Mouse (Mus musculus): ENCODE data around the gene Ctnna3. TPM values are rescaled to one million over a fixed set of nuclear protein-coding genes. Genes with fewer than 3 reads are reported as not detected.
"Not testable (repeated sequence)": the region's sequence is repeated elsewhere in the genome, so short reads cannot be mapped to it uniquely, and the experiment has no call there.

The Ctnna3 gene
- polyA plus RNA-seq, 1 experiment from 2014 or later = 0.03 TPM

DNA sequence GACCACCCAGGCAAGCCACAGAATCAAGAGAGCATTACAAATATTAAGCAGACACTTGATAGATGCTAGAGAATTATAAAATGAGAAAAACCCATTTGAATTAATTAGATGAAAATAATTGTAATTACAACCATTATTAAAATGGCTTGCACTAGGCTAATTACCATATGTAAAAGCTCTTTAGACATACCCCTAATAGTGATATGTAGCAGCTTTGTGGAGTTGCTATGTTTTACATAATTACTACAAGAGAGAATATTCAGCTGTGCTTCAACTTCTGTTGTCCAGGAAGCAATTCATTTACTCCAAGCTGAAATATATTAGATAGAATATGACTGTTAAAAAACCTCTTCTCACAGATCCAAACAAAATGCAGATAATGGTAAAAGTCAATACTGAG, 1209.2 kb downstream of the Ctnna3 start:
- ATAC-seq (ENCODE audit: insufficient read depth) = no peak
- Histone ChIP-seq H3K36me3 (replicated peaks) (no peaks in the 10 kb centered on the region), H3K4me2 (no peak overlapping the region)

DNA sequence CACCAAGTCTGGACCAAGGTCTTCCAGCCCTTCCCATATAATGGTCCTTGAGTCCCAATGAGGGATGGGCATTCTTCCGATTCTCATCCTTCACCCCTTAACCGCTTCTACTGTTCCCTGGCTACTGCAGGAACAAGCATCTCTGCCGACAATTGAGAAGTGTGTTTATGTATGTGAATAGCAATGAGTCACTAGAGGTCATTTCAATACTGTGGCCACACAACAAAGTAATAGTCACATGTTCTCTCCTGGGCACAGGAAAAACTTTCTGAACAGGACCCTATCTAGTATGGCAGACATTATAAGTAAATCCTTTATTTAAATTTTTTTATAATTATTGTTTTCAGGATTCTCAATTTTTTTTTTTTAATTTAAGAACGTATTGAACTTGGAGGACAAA, 1211.2 kb downstream of the Ctnna3 start:
- no peaks in the 10 kb centered on the region for H3K9me3 ChIP-seq (replicated peaks)
- no peak overlapping the region for H3K4me3 ChIP-seq (replicated peaks)
- no peak overlapping the region for H3K27ac ChIP-seq (replicated peaks)
- H3K4me2 ChIP-seq = no peak overlapping the region
- no peaks in the 10 kb centered on the region for H3K36me3 ChIP-seq (replicated peaks)
- ATAC-seq (ENCODE audit: insufficient read depth) = no peak
- no peak overlapping the region for H3K9ac ChIP-seq
- 71% methylated on average over 4 of the region's 4 CpGs for WGBS (ENCODE audit: insufficient replicate concordance)
- H3K27me3 ChIP-seq = no peaks in the 10 kb centered on the region
- H3K4me1 ChIP-seq (replicated peaks) = no peaks in the 10 kb centered on the region

More for the DNA sequence above, 1209.2 kb downstream of the Ctnna3 start:
- no peaks in the 10 kb centered on the region for H3K27me3 ChIP-seq
- no peak overlapping the region for H3K9ac ChIP-seq
- no peak overlapping the region for H3K4me3 ChIP-seq (replicated peaks)
- no peaks in the 10 kb centered on the region for H3K9me3 ChIP-seq (replicated peaks)
- no peaks in the 10 kb centered on the region for H3K4me1 ChIP-seq (replicated peaks)
- H3K27ac ChIP-seq (replicated peaks) = no peak overlapping the region

DNA sequence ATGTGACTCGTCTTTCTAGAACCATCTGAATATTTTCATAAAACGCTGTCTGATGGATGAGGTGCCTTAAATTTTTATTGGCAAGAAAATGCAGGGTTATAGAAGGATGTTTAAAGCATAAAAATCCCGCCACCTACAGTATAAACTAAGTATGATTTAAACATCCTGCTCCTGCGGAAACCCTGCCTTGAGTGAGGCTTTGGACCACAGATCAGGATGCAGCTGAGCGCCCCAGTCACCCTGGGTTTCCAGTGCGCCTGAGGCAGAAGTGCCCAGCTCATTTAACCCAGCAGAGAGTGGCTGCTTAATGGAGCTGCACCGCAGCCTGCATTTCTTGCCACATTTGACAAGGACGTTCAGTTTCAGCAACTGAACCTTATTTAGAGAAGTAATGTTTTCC, 1211.7 kb downstream of the Ctnna3 start:
- Histone ChIP-seq H3K36me3 (replicated peaks) (no peaks in the 10 kb centered on the region), H3K9ac (no peak overlapping the region), H3K27me3 (no peaks in the 10 kb centered on the region), H3K4me3 (replicated peaks) (no peak overlapping the region), H3K4me2 (no peak overlapping the region), H3K27ac (replicated peaks) (no peak overlapping the region), H3K9me3 (replicated peaks) (no peaks in the 10 kb centered on the region), H3K4me1 (replicated peaks) (no peaks in the 10 kb centered on the region)
- no peak for ATAC-seq (ENCODE audit: insufficient read depth)
- 48% methylated on average over 8 of the region's 8 CpGs for WGBS (ENCODE audit: insufficient replicate concordance)

DNA sequence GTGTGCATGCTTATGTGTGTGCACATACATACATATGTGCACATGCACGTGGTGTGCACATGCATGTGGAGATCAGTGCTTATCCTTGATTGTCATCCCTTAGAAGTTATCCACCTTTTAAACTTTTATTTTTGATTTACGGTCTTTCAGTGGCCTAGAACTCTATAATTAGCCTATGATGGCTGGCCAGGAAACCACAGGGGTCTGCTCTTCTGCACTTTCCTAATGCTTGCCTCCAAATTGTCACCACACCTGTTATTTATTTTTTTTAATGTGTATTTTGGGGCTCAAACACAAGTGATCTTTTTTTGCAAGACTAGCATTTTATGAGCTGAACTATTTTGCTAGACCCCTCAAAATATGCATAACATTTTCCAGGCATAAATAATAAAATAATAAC, 1214.1 kb downstream of the Ctnna3 start:
- Histone ChIP-seq H3K4me2 (no peak overlapping the region), H3K4me1 (replicated peaks) (no peaks in the 10 kb centered on the region), H3K9ac (no peak overlapping the region), H3K9me3 (replicated peaks) (no peaks in the 10 kb centered on the region), H3K27ac (replicated peaks) (no peak overlapping the region), H3K27me3 (no peaks in the 10 kb centered on the region), H3K4me3 (replicated peaks) (no peak overlapping the region), H3K36me3 (replicated peaks) (no peaks in the 10 kb centered on the region)
- no peak for ATAC-seq (ENCODE audit: insufficient read depth)
- 43% methylated on average over 2 of the region's 2 CpGs for WGBS (ENCODE audit: insufficient replicate concordance)

DNA sequence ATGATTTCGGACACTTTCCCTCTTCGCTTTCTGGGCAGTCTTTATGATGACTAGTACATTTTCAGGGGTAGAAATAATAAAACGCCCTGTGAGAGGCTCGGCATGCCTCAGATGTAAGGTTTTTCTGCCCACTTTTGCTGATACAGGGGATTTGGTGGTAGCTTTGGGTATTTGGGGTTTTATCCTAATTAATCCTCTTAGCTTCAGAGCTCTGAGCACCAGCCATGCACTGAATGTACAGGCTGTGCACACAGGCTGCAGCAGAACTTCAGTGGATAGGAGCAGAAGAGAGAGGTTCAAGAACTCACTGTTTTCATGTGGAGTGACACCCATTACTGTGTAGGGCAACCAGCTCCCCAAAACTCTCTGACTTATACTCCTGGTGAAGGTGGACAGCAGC, 1231.3 kb downstream of the Ctnna3 start:
- WGBS (ENCODE audit: insufficient replicate concordance) = 61% methylated on average over 4 of the region's 4 CpGs
- no peaks in the 10 kb centered on the region for H3K27me3 ChIP-seq
- ATAC-seq (ENCODE audit: insufficient read depth) = no peak

DNA sequence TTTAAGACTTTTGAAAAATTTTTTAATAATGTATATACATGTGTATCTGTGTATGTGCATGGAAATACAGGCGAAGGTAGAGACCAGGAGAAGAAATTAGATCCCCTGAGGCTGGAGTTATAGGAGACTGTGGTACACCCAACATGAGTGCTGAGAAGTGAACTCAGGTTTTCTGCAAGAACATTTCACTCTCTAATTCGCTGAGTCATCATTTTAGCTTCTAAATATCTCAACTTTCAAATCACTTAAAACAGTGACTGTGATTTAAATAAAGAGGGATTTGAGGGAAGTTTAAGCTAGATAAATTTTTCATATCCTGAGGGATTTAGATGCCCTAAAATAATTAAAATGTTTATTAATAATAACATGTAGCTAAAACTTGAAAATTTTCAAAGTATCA, 1241.6 kb downstream of the Ctnna3 start:
- 37% methylated on average over 2 of the region's 2 CpGs for WGBS (ENCODE audit: insufficient replicate concordance)

More for the DNA sequence above, 1231.3 kb downstream of the Ctnna3 start:
- Histone ChIP-seq H3K4me2 (no peak overlapping the region), H3K36me3 (replicated peaks) (no peaks in the 10 kb centered on the region), H3K4me3 (replicated peaks) (no peak overlapping the region), H3K4me1 (replicated peaks) (no peaks in the 10 kb centered on the region), H3K9ac (no peak overlapping the region), H3K27ac (replicated peaks) (no peak overlapping the region), H3K9me3 (replicated peaks) (no peaks in the 10 kb centered on the region)

DNA sequence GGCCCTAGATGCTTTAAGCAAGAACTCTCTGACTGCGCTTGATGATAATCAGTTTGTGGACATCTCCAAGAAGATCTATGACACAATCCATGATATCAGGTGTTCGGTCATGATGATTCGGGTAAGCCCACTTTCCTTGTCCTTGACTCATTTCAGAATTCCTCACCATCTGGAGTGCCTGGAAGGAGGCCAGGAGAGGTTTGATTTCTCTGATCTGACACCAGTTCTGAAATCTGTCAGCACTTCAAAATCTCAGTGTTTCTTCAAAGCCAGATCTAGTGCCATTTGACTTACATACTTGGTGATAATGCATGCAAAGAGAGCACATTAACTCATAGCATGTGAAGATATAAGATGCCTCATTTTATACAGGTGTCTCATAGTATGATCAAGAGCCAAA, 1245.9 kb downstream of the Ctnna3 start:
- no peak overlapping the region for H3K27ac ChIP-seq (replicated peaks)
- H3K4me2 ChIP-seq = no peak overlapping the region
- no peaks in the 10 kb centered on the region for H3K27me3 ChIP-seq
- no peak for ATAC-seq (ENCODE audit: insufficient read depth)
- no peak overlapping the region for H3K9ac ChIP-seq
- H3K36me3 ChIP-seq (replicated peaks) = no peaks in the 10 kb centered on the region
- H3K9me3 ChIP-seq (replicated peaks) = no peaks in the 10 kb centered on the region
- no peak overlapping the region for H3K4me3 ChIP-seq (replicated peaks)
- H3K4me1 ChIP-seq (replicated peaks) = no peaks in the 10 kb centered on the region
- WGBS (ENCODE audit: insufficient replicate concordance) = 74% methylated on average over 3 of the region's 3 CpGs

More for the DNA sequence above, 1241.6 kb downstream of the Ctnna3 start:
- no peaks in the 10 kb centered on the region for H3K9me3 ChIP-seq (replicated peaks)
- H3K9ac ChIP-seq = no peak overlapping the region
- no peak overlapping the region for H3K27ac ChIP-seq (replicated peaks)
- H3K4me2 ChIP-seq = no peak overlapping the region
- no peaks in the 10 kb centered on the region for H3K27me3 ChIP-seq
- no peak overlapping the region for H3K4me3 ChIP-seq (replicated peaks)
- ATAC-seq (ENCODE audit: insufficient read depth) = no peak
- no peaks in the 10 kb centered on the region for H3K4me1 ChIP-seq (replicated peaks)
- no peaks in the 10 kb centered on the region for H3K36me3 ChIP-seq (replicated peaks)

DNA sequence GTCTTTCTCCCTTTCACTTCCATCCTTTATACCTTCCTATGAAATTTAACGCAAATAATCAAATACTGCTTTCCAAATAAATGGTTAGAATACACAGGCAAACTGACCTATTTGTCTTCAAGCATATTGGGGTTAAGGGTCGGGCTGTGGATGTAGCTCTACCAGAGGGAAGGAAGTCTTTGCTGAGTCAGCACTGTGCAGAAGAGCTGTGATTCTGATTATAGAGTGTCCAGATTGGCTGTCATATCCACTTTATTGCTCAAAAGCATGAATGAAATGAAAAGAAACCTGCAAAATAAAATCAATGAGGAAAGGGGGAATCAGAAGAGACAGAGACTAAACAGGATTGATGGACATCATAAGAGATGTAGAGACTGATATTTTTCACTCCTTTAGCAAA, 1280.1 kb downstream of the Ctnna3 start:
- H3K27me3 ChIP-seq = no peaks in the 10 kb centered on the region
- no peak overlapping the region for H3K9ac ChIP-seq
- H3K4me3 ChIP-seq (replicated peaks) = no peak overlapping the region
- H3K9me3 ChIP-seq (replicated peaks) = no peaks in the 10 kb centered on the region
- ATAC-seq (ENCODE audit: insufficient read depth) = no peak
- no peaks in the 10 kb centered on the region for H3K4me1 ChIP-seq (replicated peaks)
- 63% methylated on average over 2 of the region's 2 CpGs for WGBS (ENCODE audit: insufficient replicate concordance)
- no peak overlapping the region for H3K4me2 ChIP-seq
- no peaks in the 10 kb centered on the region for H3K36me3 ChIP-seq (replicated peaks)
- H3K27ac ChIP-seq (replicated peaks) = no peak overlapping the region

DNA sequence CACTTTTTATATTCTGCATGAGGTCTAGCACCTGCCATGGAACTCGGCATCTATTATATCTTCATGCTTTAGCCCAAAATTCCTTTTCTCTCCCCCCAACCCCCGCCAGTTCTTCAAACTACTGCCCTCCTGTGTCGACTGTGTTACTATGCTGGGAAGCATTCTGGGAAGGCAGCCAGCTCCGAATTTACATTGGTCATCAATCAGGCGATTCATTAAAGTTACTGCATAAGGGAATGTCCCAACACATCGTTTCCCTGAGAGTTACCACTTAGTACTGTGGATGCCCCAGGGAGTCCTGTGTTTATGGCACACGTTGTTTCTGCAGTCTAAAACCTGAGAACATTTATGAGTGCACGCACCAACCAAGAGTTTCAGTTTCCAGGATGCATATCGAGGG, 1288.1 kb downstream of the Ctnna3 start:
- no peaks in the 10 kb centered on the region for H3K4me1 ChIP-seq (replicated peaks)
- no peaks in the 10 kb centered on the region for H3K36me3 ChIP-seq (replicated peaks)
- H3K9me3 ChIP-seq (replicated peaks) = no peaks in the 10 kb centered on the region
- H3K9ac ChIP-seq = no peak overlapping the region
- H3K27me3 ChIP-seq = no peaks in the 10 kb centered on the region
- no peak for ATAC-seq (ENCODE audit: insufficient read depth)
- no peak overlapping the region for H3K4me3 ChIP-seq (replicated peaks)
- WGBS (ENCODE audit: insufficient replicate concordance) = 57% methylated on average over 9 of the region's 9 CpGs
- no peak overlapping the region for H3K4me2 ChIP-seq
- H3K27ac ChIP-seq (replicated peaks) = no peak overlapping the region

DNA sequence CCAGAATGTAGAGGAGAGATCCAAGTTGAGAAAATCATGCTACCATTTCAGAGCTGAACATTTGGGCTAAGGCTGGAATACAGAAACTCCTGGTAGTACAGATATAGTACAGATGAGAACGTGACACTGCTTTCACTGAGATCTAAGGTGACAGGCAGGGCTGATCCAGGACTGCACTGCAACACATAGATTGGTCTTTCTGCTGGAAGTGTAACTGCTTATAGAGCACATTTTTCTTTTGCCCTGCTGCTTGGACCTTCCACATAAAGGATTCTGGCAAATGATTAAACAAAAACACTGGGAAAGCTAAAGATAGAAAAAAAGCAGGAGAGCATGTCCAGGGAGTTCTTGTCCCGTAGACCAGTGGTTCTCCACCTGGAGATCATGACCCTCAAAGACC, 1305.8 kb downstream of the Ctnna3 start:
- no peak overlapping the region for H3K27ac ChIP-seq (replicated peaks)
- H3K4me2 ChIP-seq = no peak overlapping the region
- ATAC-seq (ENCODE audit: insufficient read depth) = no peak
- H3K9ac ChIP-seq = no peak overlapping the region
- no peak overlapping the region for H3K4me3 ChIP-seq (replicated peaks)
- WGBS (ENCODE audit: insufficient replicate concordance) = 60% methylated on average over 2 of the region's 2 CpGs
- no peaks in the 10 kb centered on the region for H3K9me3 ChIP-seq (replicated peaks)
- no peaks in the 10 kb centered on the region for H3K4me1 ChIP-seq (replicated peaks)
- H3K36me3 ChIP-seq (replicated peaks) = no peaks in the 10 kb centered on the region
- no peaks in the 10 kb centered on the region for H3K27me3 ChIP-seq

DNA sequence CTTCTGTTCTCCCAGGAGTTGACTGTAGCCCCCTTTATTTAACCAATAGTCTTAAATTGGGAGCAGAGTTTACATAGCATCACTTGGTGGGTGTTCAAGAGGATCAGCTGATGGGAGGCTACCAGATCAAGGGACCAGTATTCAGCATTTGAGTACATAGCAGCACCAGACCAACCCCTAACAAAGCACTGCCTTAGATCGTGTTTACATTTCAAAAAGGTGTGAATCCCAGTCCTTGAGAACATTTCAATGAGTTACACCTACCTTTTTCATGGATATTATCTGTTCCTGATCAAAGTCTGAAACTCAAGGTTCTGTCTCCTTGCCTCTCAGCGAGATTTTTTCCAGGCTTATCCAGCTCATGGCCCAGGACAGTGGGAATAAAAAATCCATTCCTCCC, 1306.7 kb downstream of the Ctnna3 start:
- no peaks in the 10 kb centered on the region for H3K9me3 ChIP-seq (replicated peaks)
- H3K4me2 ChIP-seq = no peak overlapping the region
- no peaks in the 10 kb centered on the region for H3K36me3 ChIP-seq (replicated peaks)
- no peak for ATAC-seq (ENCODE audit: insufficient read depth)
- H3K4me3 ChIP-seq (replicated peaks) = no peak overlapping the region
- H3K27me3 ChIP-seq = no peaks in the 10 kb centered on the region
- no peak overlapping the region for H3K27ac ChIP-seq (replicated peaks)
- H3K4me1 ChIP-seq (replicated peaks) = no peaks in the 10 kb centered on the region
- 14% methylated on average over 2 of the region's 2 CpGs for WGBS (ENCODE audit: insufficient replicate concordance)
- no peak overlapping the region for H3K9ac ChIP-seq

DNA sequence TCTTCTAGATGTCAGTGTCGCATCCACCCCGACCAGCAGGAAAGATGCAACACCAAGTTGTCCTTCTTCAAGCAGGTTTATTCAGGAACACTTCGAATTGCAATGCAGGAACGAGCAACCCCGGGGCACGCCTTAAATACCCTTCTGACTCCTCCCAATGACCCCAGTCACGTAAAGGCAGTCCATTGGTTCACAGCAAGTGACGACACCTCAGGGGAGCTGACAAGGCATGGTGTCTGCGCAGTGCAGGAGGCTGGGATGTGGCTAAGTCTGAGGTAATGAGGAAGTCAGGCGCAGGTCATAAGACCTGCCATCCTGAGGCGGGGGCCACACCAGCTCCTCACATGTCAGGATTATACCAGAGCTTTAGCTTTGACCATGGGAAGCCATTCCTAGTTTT, 1311.8 kb downstream of the Ctnna3 start:
- not testable (repeated sequence) for H3K4me2 ChIP-seq; H3K9me3 ChIP-seq (replicated peaks); H3K36me3 ChIP-seq (replicated peaks); H3K9ac ChIP-seq; ATAC-seq (ENCODE audit: insufficient read depth); H3K4me1 ChIP-seq (replicated peaks); H3K4me3 ChIP-seq (replicated peaks); H3K27me3 ChIP-seq; H3K27ac ChIP-seq (replicated peaks)
- WGBS (ENCODE audit: insufficient replicate concordance) = 57% methylated on average over 11 of the region's 11 CpGs

Measured in liver, embryonic 15.5 days (tissue).